ENCODE assay signal across 22 mouse cellular contexts in the genomic region with DNA sequence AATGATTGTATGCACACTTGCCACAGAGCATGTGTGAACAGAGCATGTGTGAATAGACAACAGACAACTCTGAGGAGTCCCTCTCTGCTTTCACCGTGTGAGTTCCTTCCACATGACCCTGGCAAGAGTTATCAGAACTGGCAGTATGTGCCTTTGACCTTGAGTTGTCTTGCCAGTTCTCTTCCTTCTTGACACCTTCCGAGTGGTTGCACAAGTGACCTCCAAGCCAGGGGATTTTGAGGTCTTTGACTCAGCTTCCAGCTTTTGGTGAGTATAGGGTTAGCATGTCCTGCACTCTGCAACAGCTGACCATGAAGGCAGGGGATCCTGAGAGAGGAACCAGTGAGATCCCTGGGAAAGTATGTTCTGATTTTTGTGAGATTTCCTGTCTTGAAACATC. TPM values are rescaled to one million over a fixed set of nuclear protein-coding genes. Genes with fewer than 3 reads are reported as not detected.
A peak's percentile ranks its signal among the peaks of the same experiment; 100 is the strongest.
DNase-seq lines count a peak whose midpoint lies in the region.
"Had no signal": no experiment of that assay in that cellular context is flagged by ENCODE, and none has a peak within 500 bp of the region (broad histone marks: within the 10 kb centered on the region; RNA-seq: fewer than 3 reads in every experiment).

No protein-coding gene starts in this region.

- DNase-seq in adrenal gland, adult 2 months: peak; percentile 73
- no peak for DNase-seq in adrenal gland, postnatal 4 days (ENCODE audit: low spot score in 2 of 2)
- DNase-seq in 416B (ENCODE audit: low read depth): peak; percentile 34
- peak; percentile 70 for DNase-seq in adrenal gland, adult 8-10 months
- DNase-seq in adrenal gland, postnatal 14 days: peak; percentile 70
- no peak for DNase-seq in frontal cortex, postnatal 25 days (ENCODE audit: low spot score in 2 of 2)
- no peak for DNase-seq in spleen, postnatal 10 days (ENCODE audit: low spot score in 2 of 2)
- no peak for DNase-seq in right cerebral cortex, postnatal 4 days
- DNase-seq: B cell, adult 2 months; cerebellum, adult 11-12 months; cerebellum, adult 2 months; cerebellum, adult 9-10 months; cerebellum, postnatal 10 days; cerebellum, postnatal 25 days; forebrain, postnatal 0 days; gastrocnemius, adult 2 months had no signal

RNA-seq across cellular contexts. Expression of gene Abca3, which starts 26.7 kb away (rescaled TPM):
- total RNA-seq in adrenal gland, adult 2 months (2021): 10 to 100 TPM; 22.8 to 24.0 TPM
- 26.4 and 33.6 TPM in 2 replicates for polyA plus RNA-seq in adrenal gland, adult 2 months (2012; rRNA removed)
- 10 to 100 TPM; 27.2 to 38.5 TPM for total RNA-seq in adrenal gland, postnatal 4 days (2021)
- total RNA-seq in adrenal gland, adult 8-10 months (2022): 10 to 100 TPM; 28.4 to 43.3 (median 35.8) TPM
- total RNA-seq in adrenal gland, postnatal 14 days (2021): 24.4 and 25.2 TPM in 2 replicates

RNA-seq across cellular contexts. Expression of gene Abca17, which starts 27.6 kb away (rescaled TPM):
- under 1 TPM; 0.09 to 0.10 TPM for total RNA-seq in adrenal gland, adult 2 months (2021)
- not detected in 2 replicates for polyA plus RNA-seq in adrenal gland, adult 2 months (2012; rRNA removed)
- under 1 TPM in 1 of 2 experiments, not detected in 1; 0.11 TPM for total RNA-seq in adrenal gland, postnatal 4 days (2021)
- total RNA-seq in adrenal gland, adult 8-10 months (2022): under 1 TPM in 3 of 4 experiments, not detected in 1; 0.09 to 0.12 (median 0.11) TPM
- total RNA-seq in adrenal gland, postnatal 14 days (2021): 0.11 TPM in 1 of 2 replicates, not detected in the other
- total RNA-seq: CH12.LX; gastrocnemius, adult 2 months had no signal
- polyA plus RNA-seq: embryonic facial prominence, embryonic 11.5 days; embryonic facial prominence, embryonic 14.5 days; forebrain, embryonic 11.5 days; forebrain, embryonic 15.5 days; G1E had no signal

RNA-seq across cellular contexts. Expression of gene Rnps1, which starts 35.9 kb away (rescaled TPM):
- 10 to 100 TPM; 61.4 to 70.3 TPM for total RNA-seq in adrenal gland, adult 2 months (2021)
- polyA plus RNA-seq in adrenal gland, adult 2 months (2012; rRNA removed): 84.4 and 95.2 TPM in 2 replicates
- 100 to 1,000 TPM; 122 to 133 TPM for total RNA-seq in adrenal gland, postnatal 4 days (2021)
- total RNA-seq in adrenal gland, adult 8-10 months (2022): 10 to 100 TPM; 62.8 to 84.3 (median 75.4) TPM
- total RNA-seq in adrenal gland, postnatal 14 days (2021): 78.8 and 84.9 TPM in 2 replicates

RNA-seq across cellular contexts. Expression of gene Eci1, which starts 47.9 kb away (rescaled TPM):
- total RNA-seq in adrenal gland, adult 2 months (2021): 100 to 1,000 TPM; 303 to 325 TPM
- 163 and 182 TPM in 2 replicates for polyA plus RNA-seq in adrenal gland, adult 2 months (2012; rRNA removed)
- 100 to 1,000 TPM; 165 to 199 TPM for total RNA-seq in adrenal gland, postnatal 4 days (2021)
- 100 to 1,000 TPM; 142 to 242 (median 189) TPM for total RNA-seq in adrenal gland, adult 8-10 months (2022)
- total RNA-seq in adrenal gland, postnatal 14 days (2021): 505 and 573 TPM in 2 replicates

Comparison
In these comparisons a context has a peak if more than half of its experiments do, and no peak if none do; other contexts are left out.
1. DNase-seq: peak in adrenal gland, adult 2 months (single experiment), 416B (single experiment), adrenal gland, adult 8-10 months (single experiment) and adrenal gland, postnatal 14 days (single experiment); none in adrenal gland, postnatal 4 days (0 of 2), frontal cortex, postnatal 25 days (0 of 2), spleen, postnatal 10 days (0 of 2) and right cerebral cortex, postnatal 4 days (single experiment).